Comparison of ENCODE assay signal across 9 mouse cellular contexts in genomic region chr1:75400493-75401115, GRCm38 (mm10). TPM values are rescaled to one million over a fixed set of nuclear protein-coding genes. Genes with fewer than 3 reads are reported as not detected.
A peak's percentile ranks its signal among the peaks of the same experiment; 100 is the strongest.
DNase-seq lines count a peak whose midpoint lies in the region; ATAC-seq and TF ChIP-seq lines count a peak whose summit lies in the region.
"Had no signal": no experiment of that assay in that cellular context is flagged by ENCODE, and none has a peak within 500 bp of the region (broad histone marks: within the 10 kb centered on the region; RNA-seq: fewer than 3 reads in every experiment).

No protein-coding gene starts in this region.

- no peak overlapping the region for H3K9ac ChIP-seq in midbrain, embryonic 16.5 days (ENCODE audit: low read depth, low read length)
- H3K9ac ChIP-seq in limb, embryonic 14.5 days (ENCODE audit: low read depth, low read length, severe bottlenecking) = 0 out of 2 replicates have a peak overlapping the region, but pooled peaks have one; percentile 48

- peaks cover 58% of the 10 kb centered on the region for H3K4me1 ChIP-seq in midbrain, embryonic 10.5 days
- peaks cover 17% of the 10 kb centered on the region for H3K4me1 ChIP-seq in midbrain, embryonic 16.5 days (ENCODE audit: control insufficient read depth, insufficient read depth, low read length)
- H3K4me1 ChIP-seq in limb, embryonic 14.5 days (ENCODE audit: control insufficient read depth, insufficient read depth, low read length) = peaks cover 22% of the 10 kb centered on the region

- 43% methylated on average over 6 of the region's 6 CpGs for WGBS in midbrain, embryonic 10.5 days
- 39% methylated on average over 6 of the region's 6 CpGs for WGBS in midbrain, embryonic 16.5 days
- WGBS in limb, embryonic 14.5 days = 38% methylated on average over 6 of the region's 6 CpGs

- DNase-seq in gastrocnemius, adult 18-20 months (ENCODE audit: low spot score) = peak; percentile 72
- DNase-seq in gastrocnemius, postnatal 4 days (ENCODE audit: low spot score in 2 of 2) = no peak
- DNase-seq in midbrain, embryonic 10.5 days (ENCODE audit: low spot score) = no peak
- DNase-seq in limb, embryonic 14.5 days (ENCODE audit: low spot score) = no peak
- no peak for DNase-seq in spleen, postnatal 4 days (ENCODE audit: low spot score in 2 of 2)
- no peak for DNase-seq in layer of hippocampus, adult 8-10 months (ENCODE audit: low spot score in 2 of 2)
- no peak for DNase-seq in natural killer cell, adult 2 months (ENCODE audit: low spot score in 2 of 2)
- DNase-seq: adrenal gland, adult 8-10 months had no signal

- no peaks in the 10 kb centered on the region for H3K9me3 ChIP-seq in midbrain, embryonic 10.5 days (replicated peaks)
- no peaks in the 10 kb centered on the region for H3K9me3 ChIP-seq in midbrain, embryonic 16.5 days (replicated peaks; ENCODE audit: control insufficient read depth, low read length, poor library complexity, severe bottlenecking)
- H3K9me3 ChIP-seq in limb, embryonic 14.5 days (ENCODE audit: control insufficient read depth, low read length) = no peaks in the 10 kb centered on the region

- H3K4me3 ChIP-seq in midbrain, embryonic 10.5 days = peak overlapping the region; percentile 41
- no peak overlapping the region for H3K4me3 ChIP-seq in midbrain, embryonic 16.5 days (ENCODE audit: low read depth, low read length)
- no peak overlapping the region for H3K4me3 ChIP-seq in limb, embryonic 14.5 days (replicated peaks; ENCODE audit: low read length)

- H3K36me3 ChIP-seq in midbrain, embryonic 10.5 days = peaks cover 33% of the 10 kb centered on the region
- H3K36me3 ChIP-seq in midbrain, embryonic 16.5 days (ENCODE audit: control insufficient read depth, insufficient read depth, low read length) = peaks cover 16% of the 10 kb centered on the region
- peaks cover 42% of the 10 kb centered on the region for H3K36me3 ChIP-seq in limb, embryonic 14.5 days (ENCODE audit: control insufficient read depth, insufficient read depth, low read length)

- no peaks in the 10 kb centered on the region for H3K27me3 ChIP-seq in midbrain, embryonic 10.5 days (ENCODE audit: low read depth, poor library complexity, severe bottlenecking)
- no peaks in the 10 kb centered on the region for H3K27me3 ChIP-seq in midbrain, embryonic 16.5 days (ENCODE audit: control insufficient read depth, insufficient read depth, low read depth, low read length)
- H3K27me3 ChIP-seq in limb, embryonic 14.5 days (ENCODE audit: control insufficient read depth, insufficient read depth, low read length) = no peaks in the 10 kb centered on the region

- H3K27ac ChIP-seq in midbrain, embryonic 10.5 days (replicated peaks) = peak overlapping the region; percentile 82
- no peak overlapping the region for H3K27ac ChIP-seq in midbrain, embryonic 16.5 days (ENCODE audit: low read length)
- 0 out of 2 replicates have a peak overlapping the region, but pooled peaks have one; percentile 63 for H3K27ac ChIP-seq in limb, embryonic 14.5 days (replicated peaks; ENCODE audit: low read depth, low read length)

- no peak for ATAC-seq in midbrain, embryonic 16.5 days
- no peak for ATAC-seq in limb, embryonic 14.5 days (ENCODE audit: low FRiP score, low read depth)

- no peak overlapping the region for H3K4me2 ChIP-seq in midbrain, embryonic 16.5 days (ENCODE audit: low read length)
- peak overlapping the region; percentile 49; the same call in 1 of the 2 replicates for H3K4me2 ChIP-seq in limb, embryonic 14.5 days (replicated peaks; ENCODE audit: low read depth, low read length, severe bottlenecking)

- TF ChIP-seq POLR2A in limb, embryonic 14.5 days (IDR thresholded peaks at IDR 0.05; ENCODE audit: borderline replicate concordance, extremely low read depth, insufficient read depth, insufficient read length) = no peak

RNA-seq across cellular contexts. Expression of gene Speg, which starts 25.5 kb away (rescaled TPM):
- 100 to 1,000 TPM; 255 to 257 TPM for total RNA-seq in gastrocnemius, adult 18-20 months (2021)
- total RNA-seq in gastrocnemius, postnatal 4 days (2021) = 100 to 1,000 TPM; 156 to 170 TPM
- polyA plus RNA-seq in midbrain, embryonic 10.5 days (2016; fragmentation: Nextera tagmentation; extraction: Ambion mirVana) = 23.6 and 26.9 TPM in 2 replicates
- polyA plus RNA-seq in midbrain, embryonic 16.5 days (2015; fragmentation: Nextera tagmentation; extraction: Ambion mirVana) = 17.7 and 20.8 TPM in 2 replicates
- polyA plus RNA-seq in limb, embryonic 14.5 days (2012; rRNA removed) = 77.9 and 114 TPM in 2 replicates
- polyA plus RNA-seq in limb, embryonic 14.5 days (2014; fragmentation: Nextera tagmentation; extraction: Ambion mirVana) = 15.3 and 21.8 TPM in 2 replicates
- 100 to 1,000 TPM; 168 to 185 (median 182) TPM for total RNA-seq in layer of hippocampus, adult 8-10 months (2022)

RNA-seq across cellular contexts. Expression of gene Gmppa, which starts 35.1 kb away (rescaled TPM):
- 10 to 100 TPM; 37.3 to 44.6 TPM for total RNA-seq in gastrocnemius, adult 18-20 months (2021)
- total RNA-seq in gastrocnemius, postnatal 4 days (2021) = 10 to 100 TPM; 43.5 to 49.3 TPM
- 70.2 and 73.1 TPM in 2 replicates for polyA plus RNA-seq in midbrain, embryonic 10.5 days (2016; fragmentation: Nextera tagmentation; extraction: Ambion mirVana)
- 79.7 and 81.3 TPM in 2 replicates for polyA plus RNA-seq in midbrain, embryonic 16.5 days (2015; fragmentation: Nextera tagmentation; extraction: Ambion mirVana)
- polyA plus RNA-seq in limb, embryonic 14.5 days (2012; rRNA removed) = 144 and 199 TPM in 2 replicates
- 71.8 and 74.9 TPM in 2 replicates for polyA plus RNA-seq in limb, embryonic 14.5 days (2014; fragmentation: Nextera tagmentation; extraction: Ambion mirVana)
- total RNA-seq in layer of hippocampus, adult 8-10 months (2022) = 10 to 100 TPM; 58.3 to 77.2 (median 72.7) TPM

RNA-seq across cellular contexts. Expression of gene Des, which starts 40.5 kb away (rescaled TPM):
- 1,000 to 10,000 TPM; 2,427 to 2,600 TPM for total RNA-seq in gastrocnemius, adult 18-20 months (2021)
- total RNA-seq in gastrocnemius, postnatal 4 days (2021) = 1,000 to 10,000 TPM; 1,760 to 1,859 TPM
- polyA plus RNA-seq in midbrain, embryonic 10.5 days (2016; fragmentation: Nextera tagmentation; extraction: Ambion mirVana) = 1.1 and 2.8 TPM in 2 replicates
- polyA plus RNA-seq in midbrain, embryonic 16.5 days (2015; fragmentation: Nextera tagmentation; extraction: Ambion mirVana) = 1.2 and 1.7 TPM in 2 replicates
- polyA plus RNA-seq in limb, embryonic 14.5 days (2012; rRNA removed) = 50.7 and 53.7 TPM in 2 replicates
- 59.0 and 78.6 TPM in 2 replicates for polyA plus RNA-seq in limb, embryonic 14.5 days (2014; fragmentation: Nextera tagmentation; extraction: Ambion mirVana)
- total RNA-seq in layer of hippocampus, adult 8-10 months (2022) = 1 to 10 TPM in 3 of 4 experiments, under 1 TPM in 1; 0.60 to 1.9 (median 1.5) TPM

RNA-seq across cellular contexts. Expression of gene Asic4, which starts 49.6 kb away (rescaled TPM):
- not detected for total RNA-seq in gastrocnemius, adult 18-20 months (2021)
- under 1 TPM in 1 of 2 experiments, not detected in 1; 0.13 TPM for total RNA-seq in gastrocnemius, postnatal 4 days (2021)
- polyA plus RNA-seq in midbrain, embryonic 10.5 days (2016; fragmentation: Nextera tagmentation; extraction: Ambion mirVana) = 6.1 and 17.7 TPM in 2 replicates
- 45.4 and 54.8 TPM in 2 replicates for polyA plus RNA-seq in midbrain, embryonic 16.5 days (2015; fragmentation: Nextera tagmentation; extraction: Ambion mirVana)
- 0.35 and 0.72 TPM in 2 replicates for polyA plus RNA-seq in limb, embryonic 14.5 days (2012; rRNA removed)
- polyA plus RNA-seq in limb, embryonic 14.5 days (2014; fragmentation: Nextera tagmentation; extraction: Ambion mirVana) = 0.10 and 0.15 TPM in 2 replicates
- total RNA-seq in layer of hippocampus, adult 8-10 months (2022) = 1 to 10 TPM; 5.8 to 6.6 (median 6.0) TPM

Comparison
In these comparisons a context has a peak if more than half of its experiments do, and no peak if none do; other contexts are left out.
1. RNA of gene Des, which starts 40.5 kb away (total RNA-seq): 2,427 to 2,600 TPM in gastrocnemius, adult 18-20 months and 1,760 to 1,859 TPM in gastrocnemius, postnatal 4 days; 0.60 to 1.9 TPM in layer of hippocampus, adult 8-10 months; every median in the first group is over 100 times any median in the second.